Mouse (Mus musculus) bone marrow macrophage, adult 2 months (primary cell): ENCODE measurements around the gene Sim2.

Experiments
- CTCF ChIP-seq: IDR thresholded peaks from 2 replicates; pipeline ENCODE4 v1.5.1; 2012; ENCODE audit warnings: low read depth, mild to moderate bottlenecking, low read length, moderate library complexity
- POLR2A ChIP-seq: IDR thresholded peaks from 2 replicates; pipeline ENCODE4 v1.6.1; 2012; ENCODE audit warnings: mild to moderate bottlenecking, low read depth, low read length, borderline replicate concordance

- no peak for TF ChIP-seq CTCF
- TF ChIP-seq POLR2A, result no peak
Observed at GRCm38 (mm10) chr16:94066771-94067170, 18.0 kb upstream of the Sim2 start.
